Mouse (Mus musculus) spleen, postnatal 14 days (tissue): ENCODE results near the gene Gm16253.
A peak's percentile ranks its signal among the peaks of the same experiment; 100 is the strongest.

Source experiments
- DNase-seq, 2 experiments: peaks; one replicate each; pipeline ENCODE4 v3.0.0; 2021 to 2022; ENCODE audit warnings: low spot score in 2 of 2

Gm16253 gene

DNA sequence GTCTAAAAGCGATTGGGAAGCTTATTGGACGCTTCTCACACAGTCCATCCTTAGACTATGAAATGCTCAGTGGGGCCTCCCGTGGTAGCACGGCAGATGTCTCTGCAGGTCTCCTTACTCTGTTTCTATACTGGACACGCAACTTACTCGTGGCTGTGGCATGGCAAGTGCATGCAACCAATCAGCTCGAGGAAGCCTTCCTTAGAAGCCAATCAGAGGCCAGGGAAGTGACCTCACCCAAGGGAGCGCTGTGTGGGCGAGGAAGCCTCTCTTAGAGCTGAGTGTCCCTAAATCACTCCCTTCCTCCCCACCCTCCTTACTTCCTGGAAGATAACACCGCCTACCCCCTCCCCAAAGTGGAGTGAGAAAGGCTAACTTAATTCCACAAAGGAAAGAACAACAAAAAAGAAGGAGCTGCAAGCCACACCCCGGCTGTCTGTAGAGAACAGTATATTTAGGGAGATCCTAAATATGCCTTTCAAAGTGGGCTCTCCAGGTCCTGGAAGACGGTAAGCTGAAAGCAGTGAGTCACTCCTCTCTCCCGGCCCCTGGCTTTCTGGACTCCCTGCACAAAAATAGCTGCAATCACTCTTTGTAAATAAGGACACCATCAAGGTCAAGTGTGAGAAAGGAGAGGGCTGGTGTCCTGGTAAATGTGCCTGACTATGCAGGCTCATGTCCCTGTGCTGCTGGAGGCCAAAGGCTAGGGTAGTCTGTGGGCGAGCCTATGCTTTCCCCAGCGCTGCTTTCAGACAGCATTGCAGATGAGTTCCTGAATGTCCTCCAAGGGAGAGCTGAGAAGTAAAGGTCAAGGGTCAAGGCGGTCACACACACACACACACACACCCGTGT lies at the start of gene Gm16253:
Gene Gm16253 (plus strand): TSS at position 295 of the 852 bp plus-strand sequence.
- DNase-seq: peak; percentile 75 to 86

DNA sequence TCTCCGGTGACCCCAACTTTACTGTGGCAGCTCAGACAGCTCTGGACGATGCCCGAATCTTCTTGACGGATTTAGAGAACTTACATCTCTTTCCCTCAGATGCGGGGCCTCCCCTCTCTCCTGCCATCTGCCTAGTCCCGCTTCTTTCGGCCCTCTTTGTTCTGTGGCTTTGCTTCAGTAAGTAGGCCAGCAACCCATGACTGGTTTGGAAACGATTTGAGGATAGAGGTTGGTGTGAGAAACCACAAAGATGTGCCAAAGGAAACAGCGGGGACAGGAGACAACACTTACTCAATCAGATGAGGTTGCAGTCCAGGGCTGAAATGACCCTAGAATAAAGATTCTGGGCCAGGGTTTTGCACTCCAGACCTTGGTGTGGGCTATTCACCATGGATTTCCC lies 48.3 kb upstream of the Gm16253 start:
- DNase-seq: no peak

DNA sequence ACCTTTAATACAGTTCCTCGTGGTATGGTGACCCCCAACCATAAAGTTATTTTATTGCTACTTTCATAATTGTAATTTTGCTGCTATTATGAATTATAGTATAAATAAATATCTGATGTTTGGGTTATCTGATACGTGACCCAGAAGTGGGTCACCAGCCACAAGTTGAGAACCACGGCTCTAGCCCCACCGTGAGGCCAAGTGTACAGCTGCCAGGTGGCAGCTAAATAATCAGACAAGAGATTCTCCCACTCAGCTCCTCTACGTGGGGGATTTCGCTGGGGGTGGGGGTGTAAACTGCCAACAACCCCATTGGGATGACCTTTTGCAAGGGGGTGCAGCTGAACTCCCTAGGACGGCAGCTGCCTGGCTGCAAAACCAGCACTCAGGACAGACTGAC lies 44.7 kb upstream of the Gm16253 start:
- no peak for DNase-seq

DNA sequence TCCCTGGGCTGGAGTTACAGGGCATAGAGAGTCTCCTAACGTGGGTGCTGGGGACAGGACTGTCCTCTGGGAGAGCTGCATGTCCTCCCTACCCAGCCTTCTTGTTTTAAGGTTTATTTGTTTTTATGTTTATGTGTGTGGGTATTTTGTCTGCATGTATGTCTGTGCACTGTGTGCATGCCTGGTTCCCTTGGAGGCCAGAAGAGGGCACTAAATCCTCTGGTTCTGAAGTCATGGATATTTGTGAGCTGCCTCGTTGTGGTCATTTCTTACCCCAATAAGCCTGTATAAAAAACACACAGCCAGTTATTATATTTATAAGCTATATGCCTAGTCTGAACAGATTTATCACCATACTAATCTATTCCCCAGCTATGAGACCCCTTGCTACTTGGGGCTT lies 42.5 kb upstream of the Gm16253 start:
- DNase-seq: no peak

DNA sequence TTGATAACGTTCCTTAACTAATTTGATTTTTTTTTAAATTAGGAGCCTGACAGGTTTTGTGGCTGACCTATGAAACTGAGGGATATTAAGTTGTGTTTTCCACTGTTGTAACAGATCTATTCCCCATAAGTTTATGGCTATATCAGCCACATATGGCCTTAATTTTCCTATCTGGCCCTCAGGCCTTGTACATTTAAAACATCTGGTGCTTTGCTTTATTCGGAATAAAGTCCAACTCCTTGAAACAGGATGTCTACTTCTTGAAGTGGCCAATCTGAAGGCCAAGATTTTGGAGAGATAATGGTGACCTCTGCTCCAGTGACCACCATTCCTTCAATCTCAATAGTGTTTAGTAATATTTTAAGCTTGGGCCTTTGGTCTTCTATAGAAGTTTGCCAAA lies 37.5 kb upstream of the Gm16253 start:
- no peak for DNase-seq

DNA sequence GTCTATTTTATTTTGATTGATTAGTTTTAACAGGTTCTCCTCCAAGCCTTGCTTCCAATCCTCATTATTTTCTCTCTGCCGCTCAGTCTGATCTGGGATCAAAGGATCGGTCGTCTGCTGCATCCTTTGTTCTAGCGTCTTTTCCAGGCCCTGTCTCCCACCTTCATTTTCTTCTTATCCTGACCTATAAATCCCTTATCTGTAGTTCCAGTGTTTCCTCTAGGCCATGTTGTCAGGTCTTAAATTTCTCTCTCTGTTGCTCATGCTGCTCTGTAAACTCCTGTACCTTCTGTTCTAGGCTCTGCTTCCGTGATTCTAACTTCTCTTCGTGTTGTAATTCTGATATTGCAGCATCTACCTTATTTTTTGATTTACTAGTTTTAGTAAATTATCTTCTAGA lies 36.0 kb upstream of the Gm16253 start:
- no peak for DNase-seq

DNA sequence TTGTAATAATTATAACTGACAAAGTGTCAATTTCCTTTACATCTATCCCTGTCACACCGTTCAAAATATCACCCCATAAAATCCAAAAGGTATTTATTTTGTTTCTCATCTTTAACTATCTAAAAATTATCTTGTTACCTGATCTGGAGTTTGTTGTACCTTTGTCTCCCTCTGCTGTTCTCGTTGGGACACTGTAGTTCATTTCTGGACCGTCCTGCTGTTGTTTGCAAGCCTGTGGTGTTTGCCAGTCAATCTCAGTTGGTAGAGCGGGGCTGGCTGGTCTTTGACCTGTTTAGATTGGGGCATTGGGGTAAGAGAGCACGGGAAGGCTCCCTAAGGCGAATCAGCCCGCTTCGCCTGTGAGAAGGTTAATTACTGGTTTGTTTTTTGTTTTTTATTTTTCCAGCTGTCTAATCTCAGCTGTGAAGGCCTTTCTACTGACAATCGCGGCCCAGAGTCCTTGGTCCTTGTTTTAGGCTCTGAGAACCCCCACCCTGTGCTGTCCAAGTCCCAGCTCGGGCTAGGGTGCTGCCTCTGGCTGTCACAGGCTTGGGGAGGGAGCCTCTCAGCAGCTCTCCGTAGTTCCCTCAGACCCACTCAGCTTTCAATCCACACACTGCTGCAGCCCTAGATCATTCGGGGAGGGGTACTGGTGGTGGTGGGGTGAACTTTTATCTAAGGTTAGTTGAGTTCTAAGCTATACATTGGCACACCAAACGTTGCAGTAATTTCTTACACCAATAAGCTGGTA lies 35.3 kb upstream of the Gm16253 start:
- DNase-seq: no peak

DNA sequence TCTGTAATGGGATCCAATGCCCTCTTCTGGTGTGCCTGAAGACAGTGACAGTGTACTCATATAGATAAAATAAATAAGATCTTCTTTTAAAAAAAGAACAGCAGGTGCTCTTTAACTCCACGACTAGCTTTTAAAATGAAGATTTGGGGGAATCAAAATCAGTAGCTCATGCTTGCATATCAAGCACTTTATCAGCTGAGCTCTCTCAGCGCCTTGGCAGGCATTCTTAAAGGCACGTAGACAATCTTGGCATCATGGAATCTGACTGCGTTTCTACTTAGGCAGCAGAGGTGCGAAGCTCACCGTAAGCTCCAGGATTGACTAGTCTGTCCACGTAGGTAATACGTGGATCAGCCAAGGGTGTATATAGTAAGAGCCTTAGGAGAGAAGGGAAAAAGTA lies 34.2 kb upstream of the Gm16253 start:
- DNase-seq: no peak

DNA sequence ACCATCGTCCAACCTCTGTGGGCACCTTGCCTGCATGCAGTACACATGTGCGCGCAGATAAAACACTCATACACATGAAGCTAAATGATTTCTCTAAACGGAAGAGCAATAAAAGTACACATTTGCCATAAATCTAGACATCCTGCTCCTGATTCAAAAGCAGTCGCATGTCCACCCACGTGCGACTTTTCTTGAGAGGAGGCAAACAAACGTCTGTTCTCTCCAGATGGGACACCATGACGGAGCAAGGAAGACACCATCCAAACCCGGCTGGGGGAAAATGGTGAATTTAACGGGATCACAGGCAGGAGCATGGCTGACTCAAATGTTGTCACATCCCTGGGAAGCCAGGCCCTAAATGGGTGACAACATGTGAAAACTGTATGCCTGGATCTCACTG lies 33.4 kb upstream of the Gm16253 start:
- no peak for DNase-seq

DNA sequence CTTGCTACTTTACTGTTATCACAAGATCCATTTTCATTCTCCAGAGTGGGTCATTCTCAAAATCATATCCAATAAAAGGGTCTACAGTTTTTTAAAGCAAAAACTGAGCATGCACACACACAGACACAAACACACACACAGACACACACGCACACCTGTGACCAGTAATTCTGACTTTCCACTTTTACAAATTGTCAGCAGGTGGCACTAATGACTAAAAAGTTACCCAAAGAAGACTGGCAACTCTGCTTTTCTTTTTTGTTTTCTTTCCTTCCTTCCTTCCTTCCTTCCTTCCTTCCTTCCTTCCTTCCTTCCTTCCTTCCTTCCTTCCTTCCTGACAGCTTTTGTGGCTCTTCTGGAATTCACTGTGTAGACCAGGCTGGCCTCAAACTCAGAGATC lies 31.2 kb upstream of the Gm16253 start:
- DNase-seq: no peak

DNA sequence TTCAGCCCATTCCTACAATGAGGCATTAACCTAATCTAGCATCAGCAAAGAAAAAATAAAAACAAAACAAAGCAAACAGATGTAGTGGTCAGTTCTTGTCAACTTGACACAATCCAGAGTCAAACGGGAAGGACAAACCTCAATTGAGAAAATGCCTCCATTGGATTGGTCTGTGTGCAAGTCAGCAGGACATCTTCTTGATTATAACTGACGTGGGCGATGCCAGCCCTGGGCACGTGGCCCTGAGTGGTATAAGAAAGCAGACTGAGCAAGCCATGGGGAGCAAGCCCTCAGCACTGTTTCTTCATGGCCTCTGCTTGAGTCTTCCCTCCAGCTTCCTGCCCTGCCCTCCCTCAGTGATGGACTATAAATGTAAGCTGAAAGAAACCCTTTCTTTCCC lies 29.9 kb upstream of the Gm16253 start:
- no peak for DNase-seq

DNA sequence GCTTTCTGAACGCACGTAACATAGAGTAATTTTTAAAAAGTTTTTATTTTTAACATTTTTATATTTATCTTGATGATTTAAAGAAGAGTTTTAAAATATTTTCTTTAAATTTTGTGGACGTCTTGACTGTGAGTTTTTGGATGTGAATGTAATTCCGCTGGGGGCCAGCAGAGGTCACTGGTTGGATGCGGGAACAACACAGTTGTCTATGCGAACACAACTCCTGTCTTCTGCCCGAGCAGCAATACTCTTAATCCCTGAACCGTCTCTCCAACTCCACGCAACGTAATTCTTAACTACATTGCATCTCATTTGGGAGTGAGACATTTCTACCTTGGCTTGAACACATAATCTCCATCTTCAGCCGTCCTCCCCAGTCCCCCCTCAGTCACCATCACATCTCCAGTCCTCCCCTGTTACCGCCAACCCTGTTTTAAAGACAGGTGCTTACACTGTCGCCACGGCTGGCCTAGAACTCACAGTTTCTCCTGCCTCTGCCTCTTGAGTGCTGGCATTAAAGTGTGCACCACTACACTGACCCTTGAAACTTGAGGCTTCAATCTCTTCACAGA lies 29.3 kb upstream of the Gm16253 start:
- peak; percentile 62 to 81 for DNase-seq

DNA sequence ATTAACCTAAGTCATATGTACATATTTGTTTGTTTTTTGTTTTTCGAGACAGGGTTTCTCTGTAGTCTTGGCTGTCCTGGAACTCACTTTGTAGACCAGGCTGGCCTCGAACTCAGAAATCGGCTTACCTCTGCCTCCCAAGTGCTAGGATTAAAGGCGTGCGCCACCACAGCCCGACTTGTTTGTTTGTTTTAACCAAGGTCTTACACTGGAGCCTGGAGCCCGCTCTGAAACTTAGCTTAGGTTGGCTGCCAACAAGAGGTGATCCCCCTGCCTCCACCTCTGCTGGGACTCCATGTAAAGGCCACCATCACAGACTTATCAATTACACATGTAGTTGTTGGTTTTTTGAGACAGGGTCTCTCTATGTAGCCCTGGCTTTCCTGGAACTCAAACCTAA lies 28.0 kb upstream of the Gm16253 start:
- no peak for DNase-seq

DNA sequence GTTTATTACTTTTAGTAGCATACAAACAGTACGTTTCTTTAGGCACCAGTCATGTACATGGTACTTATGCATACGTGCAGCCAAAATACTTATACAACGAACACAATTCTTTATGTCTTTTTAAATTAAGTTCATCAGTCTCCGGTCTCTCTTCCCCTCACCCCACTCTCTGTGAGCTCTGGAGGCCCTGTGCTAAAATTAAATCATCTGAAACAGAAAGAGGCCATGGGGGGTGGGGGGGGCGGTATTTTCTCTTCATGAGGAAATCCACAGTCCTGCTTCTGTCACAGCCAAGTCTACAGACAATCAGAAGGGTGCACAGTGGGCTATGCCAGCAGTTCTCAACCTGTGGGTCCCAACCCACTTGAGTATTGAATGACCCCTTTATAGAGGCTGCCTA lies 27.4 kb upstream of the Gm16253 start:
- DNase-seq: no peak

DNA sequence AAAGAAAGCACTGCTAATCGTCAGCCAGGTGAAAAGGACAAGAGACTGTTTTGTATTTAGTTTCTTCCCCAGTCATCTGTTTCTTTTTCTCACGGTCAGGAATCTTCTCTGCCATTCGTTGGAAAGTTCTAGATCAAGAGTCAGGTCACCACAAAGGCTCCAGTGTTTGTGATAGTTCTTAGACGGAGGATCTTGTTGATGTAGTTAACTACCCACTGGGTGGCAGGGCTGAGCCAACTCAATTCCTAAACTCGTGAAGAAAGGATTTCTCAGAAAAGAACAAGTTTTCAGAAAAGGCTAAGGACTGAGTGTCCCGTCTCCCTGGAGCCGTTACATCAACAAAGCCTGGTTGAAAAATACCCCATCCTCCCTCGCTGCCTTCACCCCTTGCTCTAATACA lies 25.6 kb upstream of the Gm16253 start:
- peak in 1 of 2 experiments; percentile 37 for DNase-seq

DNA sequence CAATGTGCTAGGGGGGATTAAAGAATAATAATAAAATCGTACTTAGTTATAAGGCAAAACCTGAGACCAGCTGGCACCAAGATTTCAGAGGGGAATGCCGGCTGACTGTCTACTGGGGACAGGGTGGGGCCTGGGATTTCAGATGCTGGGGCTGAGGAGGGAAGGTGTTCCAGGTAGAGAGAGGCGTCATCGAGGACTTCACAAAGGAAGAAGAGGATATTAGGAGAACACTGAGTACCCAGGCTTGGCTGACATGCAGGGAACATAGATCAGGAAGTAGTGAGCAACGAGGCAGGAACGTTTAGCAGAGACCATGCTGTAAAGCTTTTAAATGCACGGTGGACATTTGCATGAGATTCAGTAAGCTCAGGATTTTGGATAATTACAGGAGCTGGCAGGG lies 24.9 kb upstream of the Gm16253 start:
- DNase-seq: no peak

DNA sequence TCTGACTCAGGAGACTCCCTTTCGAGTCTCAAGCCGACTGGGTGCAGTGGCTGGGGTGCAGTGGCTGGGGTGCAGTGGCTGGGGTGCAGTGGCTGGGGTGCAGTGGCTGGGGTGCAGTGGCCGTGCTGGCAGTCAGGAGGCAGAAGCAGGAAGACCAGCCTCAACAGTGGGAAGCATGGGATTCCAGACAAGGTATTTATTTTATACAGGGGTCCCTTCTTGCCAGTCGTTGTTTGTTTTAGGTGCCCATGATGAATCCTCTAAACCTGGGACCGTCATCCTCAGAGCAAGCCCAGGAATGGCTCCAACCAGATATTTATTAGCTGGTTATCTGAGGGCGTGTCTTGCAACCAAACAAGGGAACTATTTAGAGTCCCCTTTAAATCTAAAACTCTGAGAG lies 23.2 kb upstream of the Gm16253 start:
- DNase-seq: no peak

DNA sequence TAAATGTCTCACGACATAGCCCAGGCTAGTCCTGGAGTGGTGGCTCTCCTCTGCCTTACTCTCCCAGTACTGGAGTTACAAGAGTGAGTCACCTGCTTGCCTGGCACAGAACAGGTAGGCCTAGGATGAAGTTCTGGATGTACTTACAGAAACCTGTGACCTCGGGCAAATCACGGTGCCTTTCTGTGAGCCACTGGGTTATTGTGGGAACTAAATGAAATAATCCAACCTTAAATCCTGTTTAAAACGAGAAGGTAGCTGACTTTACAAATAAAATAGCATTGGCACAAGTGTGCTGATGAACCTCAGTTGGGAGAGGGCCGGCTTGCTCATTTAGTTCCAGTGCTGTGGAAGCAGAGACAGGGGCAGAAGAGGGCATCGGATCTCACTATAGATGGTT lies 22.5 kb upstream of the Gm16253 start:
- no peak for DNase-seq

DNA sequence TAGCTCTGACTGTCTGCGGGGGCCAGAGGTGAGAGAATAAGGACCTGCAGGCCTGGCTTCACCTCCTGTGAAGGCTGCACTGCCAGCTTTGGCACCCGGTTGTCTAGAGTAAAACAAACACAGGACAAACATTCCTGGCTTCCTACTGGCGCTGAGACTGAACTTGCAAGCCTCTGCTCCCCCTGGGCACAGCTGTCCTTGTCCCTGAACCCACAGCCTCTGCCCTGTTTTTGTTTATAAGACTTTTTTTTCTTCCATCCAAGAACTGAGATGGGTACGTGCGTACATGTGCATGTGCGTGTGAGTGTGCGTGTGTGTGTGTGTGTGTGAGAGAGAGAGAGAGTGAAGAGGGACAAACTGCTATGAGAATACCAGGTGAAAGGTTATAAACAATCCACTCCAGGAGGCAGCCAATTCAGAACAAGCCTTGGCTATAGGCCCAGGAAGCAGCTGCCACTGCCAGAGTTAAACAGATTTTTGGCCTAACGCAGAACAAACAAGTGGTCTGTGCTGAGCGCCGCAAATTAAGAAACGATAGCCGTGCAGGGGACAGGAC lies 21.7 kb upstream of the Gm16253 start:
- no peak for DNase-seq

DNA sequence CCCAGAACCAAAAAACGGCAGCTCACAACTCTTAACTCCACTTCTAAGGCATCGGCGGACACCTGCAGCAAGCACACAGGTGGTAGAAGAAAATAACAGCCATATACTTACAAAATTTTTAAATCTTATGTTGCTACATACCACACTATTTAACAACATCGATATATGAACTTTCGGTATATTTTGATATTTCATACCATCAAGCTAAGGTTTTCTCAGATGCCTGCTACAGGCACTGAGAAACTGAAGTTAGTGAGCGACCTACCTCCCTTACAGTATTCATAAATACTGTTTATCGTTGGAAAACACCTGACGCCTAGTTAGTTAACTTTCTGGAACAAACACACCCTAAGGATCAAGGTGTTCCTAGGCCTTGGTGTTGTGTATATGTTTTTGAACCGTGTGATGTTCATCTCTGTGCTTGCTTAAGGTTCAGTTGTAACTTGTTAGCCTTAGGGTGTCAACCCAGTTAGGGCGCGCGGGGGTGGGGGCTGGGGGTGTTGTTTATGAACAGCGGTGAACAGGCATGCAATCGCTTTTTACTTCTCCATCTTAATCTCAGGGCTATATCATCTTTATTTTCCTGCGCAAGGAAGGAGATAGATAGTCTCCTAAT lies 20.7 kb upstream of the Gm16253 start:
- DNase-seq: no peak

DNA sequence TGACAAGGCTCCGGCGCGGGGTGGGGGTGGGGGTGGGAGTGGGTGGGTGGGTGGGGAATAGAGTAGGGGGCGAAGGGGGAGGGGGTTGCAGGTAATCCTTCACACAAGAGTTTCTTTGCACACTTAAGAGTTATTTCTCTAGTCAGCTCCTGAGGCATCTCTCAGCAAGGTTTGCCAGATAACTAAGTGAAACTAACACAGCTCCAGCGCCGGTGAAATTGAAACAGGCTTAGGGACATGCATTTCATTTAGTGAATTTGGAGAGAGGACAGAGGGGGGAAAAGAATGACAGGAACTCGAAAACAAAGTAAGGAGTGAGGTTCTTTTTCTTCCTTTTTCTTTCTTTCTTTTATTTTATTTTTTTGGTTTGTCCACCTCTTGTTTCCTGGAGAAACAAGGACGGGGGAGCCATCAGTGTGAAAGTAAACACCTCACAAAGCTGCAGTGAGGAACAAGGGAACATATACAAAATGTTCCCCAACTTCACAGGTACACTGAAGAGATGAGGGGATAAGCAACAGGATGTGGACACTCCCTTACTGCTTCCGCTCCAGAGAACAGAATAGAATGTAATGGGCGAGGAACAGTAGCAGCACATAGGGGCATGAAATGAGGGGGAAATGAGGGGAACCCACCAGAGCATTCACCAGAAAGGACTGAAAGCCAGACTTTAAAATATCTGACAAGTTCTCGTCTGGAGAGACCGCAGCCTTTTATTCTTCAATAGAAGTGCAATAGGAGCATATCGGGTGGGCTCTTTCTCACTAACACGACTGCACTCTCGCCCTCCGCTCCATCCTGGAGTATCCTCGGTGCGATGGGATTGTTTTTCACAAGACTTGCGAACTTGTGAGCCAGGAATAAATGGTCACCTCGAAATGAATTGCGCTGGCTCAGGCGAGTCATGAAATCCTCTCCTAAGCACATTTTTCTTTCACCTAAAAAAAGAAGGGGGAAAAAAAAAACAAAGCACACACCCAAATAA lies 19.8 kb upstream of the Gm16253 start:
- no peak for DNase-seq
